Mouse (Mus musculus) intestine, postnatal 0 days (tissue): Measurements from ENCODE around the gene Dars. TPM values are rescaled to one million over a fixed set of nuclear protein-coding genes. Genes with fewer than 3 reads are reported as not detected.
A peak's percentile ranks its signal among the peaks of the same experiment; 100 is the strongest.

Experiments used
- ATAC-seq: fragments of 200-750 bp; cut with Nextera tagmentation; 2 replicates; pipeline ENCODE4 v1.8.0; 2017; ENCODE audit warnings: mild to moderate bottlenecking, moderate TSS enrichment, moderate library complexity
- H3K27ac ChIP-seq: fragments of 300-500 bp; sonication (generic); 2 replicates; pipeline ENCODE4 v1.5.1; 2014; ENCODE audit warnings: mild to moderate bottlenecking, low read depth, low read length, moderate library complexity
- H3K27me3 ChIP-seq: fragments of 300-500 bp; sonication (generic); replicated peaks from 2 replicates; pipeline ENCODE4 v1.6.1; 2014; ENCODE audit warnings: low read length, mixed read lengths; ENCODE audit not compliant: control insufficient read depth, insufficient read depth
- H3K36me3 ChIP-seq: fragments of 300-500 bp; sonication (generic); 2 replicates; pipeline ENCODE4 v1.6.1; 2014; ENCODE audit warnings: mild to moderate bottlenecking, moderate library complexity; ENCODE audit not compliant: control insufficient read depth, insufficient read depth
- H3K4me1 ChIP-seq: fragments of 300-500 bp; sonication (generic); replicated peaks from 2 replicates; pipeline ENCODE4 v1.6.1; 2014; ENCODE audit warnings: antibody characterized with exemption, low read length, mixed read lengths; ENCODE audit not compliant: control insufficient read depth, insufficient read depth
- H3K4me2 ChIP-seq: fragments of 300-500 bp; sonication (generic); replicated peaks from 2 replicates; pipeline ENCODE4 v1.6.1; 2014; ENCODE audit warnings: low read depth, mild to moderate bottlenecking, moderate library complexity
- H3K4me3 ChIP-seq: fragments of 300-500 bp; sonication (generic); 2 replicates; pipeline ENCODE4 v1.5.1; 2014; ENCODE audit warnings: low read depth, low read length
- H3K9ac ChIP-seq: fragments of 300-500 bp; sonication (generic); 2 replicates; pipeline ENCODE4 v1.6.1; 2014; ENCODE audit warnings: mild to moderate bottlenecking, low read depth, low read length
- H3K9me3 ChIP-seq: fragments of 300-500 bp; sonication (generic); 2 replicates; pipeline ENCODE4 v1.6.1; 2016; ENCODE audit warnings: mixed run types; ENCODE audit not compliant: control insufficient read depth
- CTCF ChIP-seq: sonication (generic); IDR thresholded peaks from 2 replicates; pipeline ENCODE4 v1.5.1; 2016; ENCODE audit warnings: low read depth, mild to moderate bottlenecking, control low read depth, antibody characterized with exemption, moderate library complexity
- WGBS: fragments of 180-500 bp; shearing (Covaris S2); extraction: QIAGEN DNeasy Blood & Tissue Kit; methylation state at CpG from one replicate; pipeline ENCODE4 v1.1.7; 2014; 5-methylcytosine and 5-hydroxymethylcytosine counted together
- polyA plus RNA-seq: library from polyadenylated mRNA; unstranded; fragments of >200 nt; fragmentation: Nextera tagmentation; extraction: Ambion mirVana; gene quantifications from 2 replicates; pipeline ENCODE4 v1.2.1, GENCODE M21; 2015

Gene Dars
- polyA plus RNA-seq, 1 experiment from 2014 or later, result 68.0 TPM

DNA sequence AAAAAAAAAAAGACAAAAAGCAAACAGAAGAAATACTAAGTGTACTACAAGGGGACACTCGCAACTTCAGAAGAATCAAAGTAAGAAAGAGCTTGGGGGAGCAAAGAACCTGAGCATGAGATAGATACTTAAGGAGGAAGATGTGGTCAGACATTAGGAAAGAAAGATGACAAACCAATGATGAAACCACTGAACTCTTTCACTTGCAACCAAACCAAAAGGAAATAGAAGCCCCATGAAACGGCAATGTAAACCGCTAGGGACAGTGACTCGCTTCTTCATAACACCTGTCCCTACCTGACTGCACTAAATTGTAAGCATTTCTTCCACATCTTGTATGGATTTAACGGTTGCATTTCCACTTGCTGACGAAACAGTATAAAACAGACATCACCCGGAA is 30.7 kb downstream of the Dars start:
- H3K9ac ChIP-seq, result no peak overlapping the region
- H3K36me3 ChIP-seq, result peaks cover 32% of the 10 kb centered on the region
- H3K4me2 ChIP-seq, result no peak overlapping the region
- H3K4me3 ChIP-seq, result no peak overlapping the region
- WGBS, result 83% methylated on average over 7 of the region's 7 CpGs
- H3K4me1 ChIP-seq, result no peaks in the 10 kb centered on the region
- TF ChIP-seq CTCF, result no peak
- H3K9me3 ChIP-seq, result no peaks in the 10 kb centered on the region
- no peaks in the 10 kb centered on the region for H3K27me3 ChIP-seq
- no peak for ATAC-seq
- no peak overlapping the region for H3K27ac ChIP-seq

DNA sequence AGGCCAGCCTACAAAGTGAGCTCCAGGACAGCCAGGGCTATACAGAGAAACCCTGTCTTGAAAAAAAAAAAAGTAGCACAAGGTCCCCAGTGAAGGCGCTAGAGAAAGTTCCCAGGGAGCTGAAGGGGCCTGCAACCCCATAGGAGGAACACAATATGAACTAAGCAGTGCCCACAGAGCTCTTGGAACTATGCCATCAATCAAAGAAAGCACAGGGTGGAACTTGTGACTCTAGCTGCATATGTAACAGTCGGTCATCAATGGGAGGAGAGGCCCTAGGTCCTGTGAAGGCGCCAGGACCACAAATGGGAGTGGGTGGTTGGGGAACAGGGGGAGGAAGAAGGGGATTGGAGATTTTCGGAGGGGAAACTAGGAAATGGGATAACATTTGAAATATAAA is 40.3 kb downstream of the Dars start:
- Histone ChIP-seq H3K27ac (no peak overlapping the region), H3K27me3 (no peaks in the 10 kb centered on the region), H3K4me1 (no peaks in the 10 kb centered on the region), H3K36me3 (peaks cover 8% of the 10 kb centered on the region), H3K9me3 (no peaks in the 10 kb centered on the region), H3K9ac (no peak overlapping the region), H3K4me3 (no peak overlapping the region), H3K4me2 (no peak overlapping the region)
- ATAC-seq, result no peak
- TF ChIP-seq CTCF, result no peak
- 96% methylated on average over 4 of the region's 4 CpGs for WGBS

DNA sequence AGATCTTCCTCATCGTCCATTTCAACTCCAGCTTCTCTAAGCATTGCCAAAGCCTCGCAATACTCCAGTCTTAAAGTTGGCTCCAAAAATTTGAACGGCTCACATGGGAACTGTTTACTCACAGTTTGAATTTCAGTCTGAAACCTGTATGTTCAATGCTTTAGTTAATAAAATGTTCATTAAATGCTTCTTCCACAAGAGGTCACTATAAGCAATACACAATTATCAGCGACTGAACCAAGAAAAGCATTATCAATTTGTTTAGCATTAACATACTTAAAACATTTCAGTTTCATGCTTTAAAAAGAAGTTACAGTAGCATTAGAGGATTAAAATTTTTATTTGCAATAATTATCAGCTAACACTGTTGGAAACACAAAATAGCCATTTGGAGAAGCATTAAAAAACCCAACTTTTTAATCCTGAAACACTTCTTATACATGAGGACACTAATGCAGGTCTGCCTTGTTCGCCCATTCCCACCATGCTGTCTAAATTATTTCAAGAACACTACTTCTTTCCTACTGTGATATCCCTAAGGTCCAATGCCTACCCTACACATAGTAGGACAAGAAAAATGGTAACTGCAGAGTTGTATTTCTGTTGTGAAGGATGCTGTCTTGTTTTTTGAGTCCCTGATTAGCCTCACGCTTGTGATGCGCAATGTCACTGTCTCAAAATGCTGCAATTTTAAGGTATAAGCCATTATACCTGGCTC is 44.9 kb downstream of the Dars start:
- no peaks in the 10 kb centered on the region for H3K27me3 ChIP-seq
- no peak overlapping the region for H3K27ac ChIP-seq
- no peaks in the 10 kb centered on the region for H3K9me3 ChIP-seq
- H3K4me1 ChIP-seq, result no peaks in the 10 kb centered on the region
- no peak overlapping the region for H3K9ac ChIP-seq
- no peak for ATAC-seq
- 80% methylated on average over 7 of the region's 7 CpGs for WGBS
- TF ChIP-seq CTCF, result peak; percentile 69
- H3K36me3 ChIP-seq, result peaks cover 12% of the 10 kb centered on the region
- no peak overlapping the region for H3K4me3 ChIP-seq
- H3K4me2 ChIP-seq, result no peak overlapping the region

DNA sequence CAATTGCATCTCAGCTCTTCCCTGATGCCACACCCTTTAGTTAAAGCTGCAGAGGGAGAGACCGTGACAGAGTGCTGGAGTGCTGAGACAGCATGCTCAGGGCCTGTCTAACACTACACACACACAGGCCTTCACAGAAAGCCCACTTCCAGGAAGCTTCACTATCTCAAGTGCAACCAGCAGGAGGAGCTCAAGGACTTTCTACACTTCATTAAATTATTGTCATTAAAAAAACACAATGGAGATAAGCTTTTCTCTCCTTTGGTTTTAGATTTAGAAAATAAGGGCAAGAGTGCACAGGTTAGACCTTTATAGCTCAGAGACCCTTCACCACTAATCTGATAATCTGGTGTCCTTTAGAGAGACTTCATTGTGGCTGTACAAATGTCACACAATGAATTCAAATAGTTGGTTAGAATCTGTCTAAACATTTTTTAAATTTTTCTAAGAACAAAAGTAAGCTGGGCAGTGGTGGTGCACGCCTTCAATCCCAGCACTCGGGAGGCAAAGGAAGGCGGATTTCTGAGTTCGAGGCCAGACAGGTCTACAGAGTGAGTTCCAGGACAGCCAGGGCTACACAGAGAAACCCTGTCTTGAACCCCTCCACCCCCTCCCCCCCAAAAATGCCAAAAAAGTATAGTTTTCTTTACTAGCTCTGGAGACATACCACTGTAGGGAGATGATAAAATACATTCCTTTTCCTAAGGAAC is 48.3 kb downstream of the Dars start:
- peak; percentile 83 for TF ChIP-seq CTCF
- no peak overlapping the region for H3K4me2 ChIP-seq
- 66% methylated on average over 5 of the region's 5 CpGs for WGBS
- no peak overlapping the region for H3K9ac ChIP-seq
- H3K27me3 ChIP-seq, result no peaks in the 10 kb centered on the region
- H3K4me3 ChIP-seq, result no peak overlapping the region
- no peaks in the 10 kb centered on the region for H3K9me3 ChIP-seq
- no peaks in the 10 kb centered on the region for H3K4me1 ChIP-seq
- ATAC-seq, result no peak
- H3K27ac ChIP-seq, result no peak overlapping the region
- H3K36me3 ChIP-seq, result peaks cover 27% of the 10 kb centered on the region

GRCm38 (mm10) chr1:128360601-128361000 is 56.6 kb downstream of the Dars start:
- Histone ChIP-seq H3K9me3 (no peaks in the 10 kb centered on the region), H3K36me3 (peaks cover 24% of the 10 kb centered on the region), H3K27ac (no peak overlapping the region), H3K27me3 (no peaks in the 10 kb centered on the region), H3K4me3 (no peak overlapping the region), H3K4me2 (0 out of 2 replicates have a peak overlapping the region, but pooled peaks have one; percentile 82), H3K9ac (no peak overlapping the region), H3K4me1 (no peaks in the 10 kb centered on the region; the same call in 1 of the 2 replicates)
- ATAC-seq, result no peak
- no peak for TF ChIP-seq CTCF
- WGBS, result 75% methylated on average over 2 of the region's 2 CpGs

DNA sequence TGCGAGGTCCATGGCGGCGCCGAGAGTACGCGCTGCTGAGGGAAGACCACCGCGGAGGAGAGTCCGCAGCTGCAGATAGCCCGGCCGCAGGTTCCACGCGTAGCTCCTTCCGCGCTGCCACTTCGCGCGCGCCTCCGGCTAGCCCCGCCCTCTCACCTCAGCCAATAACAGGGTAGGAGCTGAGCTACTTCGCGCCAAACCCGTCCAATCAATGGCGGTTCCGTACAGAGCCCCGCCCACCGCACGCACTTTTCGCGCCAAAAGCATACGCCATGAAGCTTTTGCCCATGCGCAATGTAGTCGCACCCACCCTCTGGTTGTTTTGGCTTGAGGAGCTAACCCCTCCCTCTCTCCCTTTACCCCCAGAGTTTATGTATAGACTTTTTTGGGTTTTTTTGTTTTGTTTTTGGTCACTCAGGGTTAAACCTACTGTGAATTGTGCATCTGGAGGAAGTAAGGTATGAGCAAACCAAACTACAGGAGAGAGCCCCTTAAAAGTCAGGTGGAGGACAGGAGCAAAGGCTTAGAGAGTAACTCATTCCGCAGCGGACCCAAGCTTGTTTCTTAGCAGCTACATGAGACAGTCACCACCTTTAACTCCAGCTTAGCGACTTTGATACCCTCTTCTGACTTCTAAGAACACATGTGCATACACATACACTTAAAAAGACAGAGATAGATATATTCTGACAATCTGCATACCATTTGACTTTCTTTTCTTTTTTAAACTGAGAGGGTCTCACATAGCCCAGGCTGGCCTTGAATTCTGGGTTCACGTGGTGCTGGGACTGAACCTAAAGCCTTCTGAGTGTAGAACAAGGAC is 57.4 kb downstream of the Dars start, which contains the start of gene Mcm6:
Gene Mcm6 (minus strand): TSS at position 111 of the 823 bp plus-strand sequence.
- peaks cover 20% of the 10 kb centered on the region for H3K36me3 ChIP-seq
- peak within 1 kb of the TSS; percentile 88 for H3K4me3 ChIP-seq
- TF ChIP-seq CTCF, result no peak
- peak; percentile 97 for ATAC-seq
- WGBS, result under 1% methylated on average over 38 of the region's 38 CpGs
- H3K27ac ChIP-seq, result peak within 1 kb of the TSS; percentile 71
- no peaks in the 10 kb centered on the region; the same call in 1 of the 2 replicates for H3K4me1 ChIP-seq
- no peaks in the 10 kb centered on the region for H3K9me3 ChIP-seq
- peak within 1 kb of the TSS; percentile 82 for H3K4me2 ChIP-seq
- no peaks in the 10 kb centered on the region for H3K27me3 ChIP-seq
- peak within 1 kb of the TSS; percentile 75 for H3K9ac ChIP-seq
